Mouse (Mus musculus) telencephalon, adult 2 months (tissue): ENCODE results near the gene Cxcl9.
A peak's percentile ranks its signal among the peaks of the same experiment; 100 is the strongest.
"Not testable (repeated sequence)": the region's sequence is repeated elsewhere in the genome, so short reads cannot be mapped to it uniquely, and the experiment has no call there.

Source experiments
- DNase-seq: peaks from one replicate; pipeline ENCODE4 v3.0.0-alpha.2; 2011; ENCODE audit warnings: low read depth, low spot score

Cxcl9 gene

DNA sequence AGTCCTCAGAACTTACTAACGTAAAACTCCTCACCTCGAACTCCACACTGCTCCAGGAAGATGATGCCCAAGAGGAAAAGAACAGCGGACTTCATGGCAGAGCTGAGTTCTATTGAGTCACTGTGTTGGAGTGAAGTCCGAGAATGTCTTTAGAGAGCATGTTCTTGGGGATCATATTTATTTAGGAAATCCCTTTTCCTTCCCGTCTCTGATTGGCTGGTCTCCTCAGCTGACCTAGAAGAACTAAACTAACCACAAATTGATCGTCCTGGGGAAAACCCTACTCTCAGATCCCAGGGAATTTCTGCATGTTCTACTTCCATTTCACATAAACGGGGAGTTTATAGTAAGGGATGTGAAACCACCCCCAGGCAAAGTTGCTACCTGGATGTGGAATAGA lies at the start of gene Cxcl9:
Gene Cxcl9 (minus strand): TSS at position 151 of the 400 bp plus-strand sequence.
- no peak for DNase-seq

DNA sequence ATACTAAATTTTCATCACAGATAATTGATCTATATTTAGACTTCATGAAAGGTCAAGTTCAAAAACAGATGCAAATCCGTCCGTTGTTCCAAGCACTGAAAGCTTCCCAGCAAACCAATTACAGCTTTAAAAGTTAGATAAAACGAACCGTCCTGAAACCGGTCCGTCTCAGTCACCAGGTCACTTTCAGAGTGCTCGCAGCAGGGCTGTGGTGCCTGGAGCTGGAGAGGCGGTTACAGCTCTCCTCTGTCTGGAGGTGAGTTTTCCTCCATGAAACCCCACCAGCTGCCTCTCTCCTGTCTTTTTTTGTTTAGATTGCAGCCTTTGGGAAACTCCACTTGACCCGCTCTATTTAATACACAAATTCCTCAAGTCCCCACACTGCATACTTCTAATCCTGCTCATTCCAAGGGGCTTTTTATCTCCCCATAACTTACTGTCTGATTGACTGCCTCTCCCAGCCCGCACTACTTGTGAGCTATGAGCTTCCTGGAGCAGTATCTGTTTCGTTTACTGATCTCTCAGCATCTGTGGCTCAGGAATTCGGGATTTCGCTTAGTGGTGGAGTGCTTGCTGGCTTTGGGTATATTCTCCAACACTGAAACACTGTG lies 49.0 kb upstream of the Cxcl9 start:
- no peak for DNase-seq

DNA sequence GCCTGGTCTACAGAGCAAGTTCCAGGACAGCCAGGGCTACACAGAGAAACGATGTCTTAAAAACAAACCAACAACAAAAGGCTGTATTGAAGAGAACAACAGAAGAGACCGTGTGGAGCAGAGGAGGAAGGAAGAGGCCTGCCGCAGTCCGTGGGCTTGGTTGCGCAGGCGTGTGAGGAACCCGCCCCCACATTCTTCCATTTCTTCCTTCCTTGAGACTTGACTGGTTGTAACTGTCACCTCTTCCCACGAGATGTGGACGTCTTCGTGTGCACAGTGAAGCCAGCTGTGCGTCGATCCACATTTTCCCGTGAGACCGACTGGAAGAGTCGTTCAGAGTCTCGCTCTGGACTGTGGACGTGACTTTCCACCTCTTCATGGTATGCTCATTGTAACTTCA lies 47.5 kb upstream of the Cxcl9 start:
- no peak for DNase-seq

DNA sequence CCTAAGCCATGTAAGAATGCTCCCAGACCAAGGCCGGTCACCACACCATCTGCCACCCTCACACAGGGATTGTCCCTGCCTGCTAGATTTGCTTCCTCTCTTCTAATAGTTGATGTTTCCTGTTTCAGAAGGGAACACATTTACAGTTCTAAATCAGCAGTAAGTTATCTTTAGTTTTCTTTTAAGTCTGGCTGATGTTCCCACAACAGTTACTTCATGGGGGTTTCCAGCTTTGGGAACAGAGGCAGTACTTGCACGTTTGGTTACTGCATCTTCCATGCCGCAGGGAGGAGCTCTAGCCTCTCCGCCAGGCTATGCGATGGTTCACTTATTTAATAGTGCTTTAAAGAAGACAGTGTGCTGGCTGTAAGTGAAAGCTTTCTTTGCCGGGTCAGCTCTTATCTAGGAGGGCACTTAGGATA lies 46.9 kb upstream of the Cxcl9 start:
- no peak for DNase-seq

DNA sequence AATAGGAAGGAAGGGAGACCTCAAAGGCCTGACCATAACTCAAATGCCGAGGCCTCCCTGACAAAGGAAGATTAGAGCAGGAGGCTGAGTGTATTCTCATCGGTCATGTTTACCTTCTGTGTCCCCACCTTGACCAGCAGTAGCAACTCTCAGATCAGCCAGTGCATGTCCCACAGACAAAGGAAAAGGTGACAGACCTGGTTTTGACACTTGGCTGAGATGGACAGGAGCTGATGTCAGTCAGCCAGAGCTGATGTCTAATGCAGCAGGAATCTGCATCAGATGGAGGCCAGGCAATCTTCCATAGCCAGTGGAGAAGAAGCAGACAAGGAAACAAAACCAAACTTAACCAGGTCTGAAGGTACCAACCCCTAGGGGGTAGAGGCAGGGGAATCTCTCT lies 44.7 kb upstream of the Cxcl9 start:
- no peak for DNase-seq

DNA sequence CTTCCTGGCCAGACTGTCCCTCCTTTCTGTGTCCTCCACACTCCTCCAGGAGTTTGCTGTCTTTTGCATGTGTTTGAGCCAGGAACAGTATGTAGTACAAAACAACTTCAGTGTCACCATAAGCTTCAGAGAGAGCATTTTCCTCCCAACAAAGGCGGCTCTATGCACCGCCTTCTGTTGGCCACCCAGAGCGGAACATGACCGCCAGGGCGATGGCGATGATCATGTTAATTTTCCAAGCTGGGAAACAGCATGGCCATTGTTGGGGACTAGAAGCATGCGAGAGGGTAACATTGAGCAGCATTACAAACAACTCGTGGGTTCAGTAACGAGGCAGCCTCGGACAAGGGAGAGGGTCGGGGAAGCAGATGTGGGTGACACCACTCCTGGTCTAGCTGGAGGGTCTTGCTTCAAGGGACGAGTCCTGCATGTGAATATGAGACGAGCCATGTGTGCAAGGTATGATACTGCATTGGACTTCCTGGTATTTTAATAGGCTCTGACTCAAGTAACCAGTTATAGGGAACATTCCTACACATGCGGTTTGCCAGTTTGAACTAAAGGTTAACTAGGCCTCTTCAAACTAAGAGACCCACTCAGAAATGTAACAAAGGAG lies 43.6 kb upstream of the Cxcl9 start:
- no peak for DNase-seq

- DNase-seq, result no peak
Measured at GRCm38 (mm10) chr5:92370891-92371290, 43.0 kb upstream of the Cxcl9 start.

- DNase-seq, result no peak
Measured at GRCm38 (mm10) chr5:92370392-92370791, 42.5 kb upstream of the Cxcl9 start.

DNA sequence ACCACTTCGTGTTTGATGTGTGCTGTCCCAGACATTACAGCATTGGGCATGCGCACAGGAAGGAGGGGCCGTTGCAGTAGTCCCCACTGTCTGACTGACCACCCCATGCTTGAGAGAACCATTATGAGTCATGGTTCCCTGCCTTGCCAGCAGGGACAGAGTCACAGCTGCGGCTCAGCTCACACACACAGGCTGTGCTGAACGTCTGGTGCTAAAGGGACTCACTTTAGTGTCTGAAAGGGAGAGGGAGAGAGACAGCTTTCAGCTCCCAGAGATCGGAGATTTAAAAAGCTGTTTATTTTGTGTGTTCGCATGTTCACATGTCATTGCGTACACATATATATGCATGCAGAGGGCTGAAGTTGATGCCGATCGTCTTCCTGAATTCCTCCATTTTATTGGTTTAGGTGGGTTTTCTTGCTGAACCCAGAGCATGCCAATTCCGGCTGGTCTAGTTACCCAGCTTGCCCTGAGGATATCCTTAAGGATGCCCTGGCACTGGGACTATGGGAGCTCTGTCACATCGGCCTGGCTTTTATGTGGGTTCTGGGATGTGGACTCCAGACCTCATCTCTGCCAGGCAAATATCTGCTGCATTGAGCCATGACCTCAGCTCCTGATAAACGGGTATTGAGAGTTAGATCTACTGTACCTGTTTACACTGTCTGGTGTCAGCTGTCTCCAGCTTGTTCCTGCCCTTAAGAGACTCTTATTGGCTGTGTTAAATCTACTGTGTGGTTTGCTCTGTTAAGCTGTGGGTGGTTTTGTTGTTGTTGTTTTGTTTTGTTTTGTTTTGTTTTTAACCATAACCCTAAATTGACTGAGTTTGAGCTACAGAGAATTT lies 41.5 kb upstream of the Cxcl9 start:
- DNase-seq, result peak; percentile 40

DNA sequence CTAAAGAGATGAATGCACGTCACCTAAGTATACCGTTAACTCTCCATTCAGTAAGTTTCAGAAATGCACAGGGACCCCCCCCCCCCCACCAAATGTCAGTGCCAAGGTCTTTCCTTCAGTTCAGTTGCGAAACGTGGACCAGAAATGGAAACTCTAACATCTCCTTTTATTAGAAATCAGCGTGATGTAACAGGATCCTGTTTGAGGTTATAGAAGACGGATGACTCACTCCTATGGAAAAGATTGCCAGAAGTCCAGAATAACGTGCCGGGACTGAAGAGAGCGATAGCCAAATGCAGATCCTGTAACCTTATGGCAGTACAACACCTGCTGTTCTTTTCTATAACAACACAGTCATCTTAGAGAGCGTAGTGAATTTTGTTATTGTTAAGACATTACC lies 40.5 kb upstream of the Cxcl9 start:
- no peak for DNase-seq

DNA sequence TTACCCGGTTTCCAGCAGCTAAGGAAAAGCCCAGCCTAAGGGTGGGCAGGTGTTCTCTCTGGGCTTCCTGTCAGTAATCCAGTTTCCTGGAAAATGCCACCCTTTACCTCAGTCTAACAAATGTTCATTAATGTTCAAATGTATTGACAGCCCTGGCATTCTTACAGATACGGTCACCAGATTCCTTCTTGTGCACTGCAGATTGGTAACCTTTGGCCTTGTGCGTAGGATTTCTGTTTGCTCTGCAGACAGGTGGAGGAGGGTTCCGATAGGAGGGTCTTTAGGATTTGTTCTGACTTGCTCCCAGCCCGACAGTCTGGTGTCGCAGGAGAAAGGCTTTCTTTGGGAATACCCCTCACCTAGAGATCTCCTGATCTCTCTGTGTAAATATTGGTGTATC lies 38.7 kb upstream of the Cxcl9 start:
- no peak for DNase-seq

GRCm38 (mm10) chr5:92365146-92365705 lies 37.3 kb upstream of the Cxcl9 start:
- no peak for DNase-seq

- DNase-seq, result no peak
Measured at GRCm38 (mm10) chr5:92364011-92364410, 36.1 kb upstream of the Cxcl9 start.

DNA sequence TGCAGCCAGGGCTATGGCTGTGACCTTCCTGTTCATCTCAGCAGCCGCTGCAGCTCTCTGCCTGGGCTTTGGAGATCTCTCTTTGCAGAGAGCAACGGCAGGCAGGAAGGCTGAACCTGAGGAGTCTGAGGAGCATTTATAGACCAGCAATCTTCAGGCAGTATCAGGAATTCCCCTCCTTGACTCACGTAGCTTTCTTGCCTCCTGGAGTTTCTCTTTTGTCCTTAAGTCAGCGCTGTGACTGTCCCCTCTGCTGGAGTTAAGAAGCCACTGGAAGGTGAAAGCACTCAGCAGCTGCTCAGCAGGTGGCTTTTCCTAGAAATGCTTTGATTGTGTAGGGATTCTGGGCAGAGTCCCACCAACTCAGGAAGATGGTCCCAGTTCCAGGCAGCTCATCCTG lies 35.3 kb upstream of the Cxcl9 start:
- no peak for DNase-seq

- no peak for DNase-seq
Measured at GRCm38 (mm10) chr5:92358767-92359455, 31.0 kb upstream of the Cxcl9 start.

DNA sequence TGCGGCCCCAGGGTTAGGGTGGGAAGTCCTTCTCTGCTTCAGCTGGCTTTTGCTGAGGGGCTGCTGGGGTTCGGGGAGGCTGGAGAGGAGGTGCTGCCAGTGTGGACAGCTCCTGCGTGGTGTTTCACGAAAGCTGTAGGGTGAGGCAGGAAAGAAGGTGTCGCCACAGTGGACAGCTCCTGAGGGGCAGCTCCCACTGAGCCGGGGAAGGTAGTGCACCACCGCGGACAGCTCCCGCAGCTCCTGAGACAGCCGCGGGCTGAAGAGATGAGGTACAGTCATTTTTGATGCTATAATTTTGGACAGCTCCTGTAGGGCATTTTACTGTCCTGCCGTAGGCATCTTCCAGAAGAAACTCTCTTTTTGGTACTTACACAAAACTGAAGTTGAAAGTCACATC lies 30.2 kb upstream of the Cxcl9 start:
- DNase-seq, result no peak

DNA sequence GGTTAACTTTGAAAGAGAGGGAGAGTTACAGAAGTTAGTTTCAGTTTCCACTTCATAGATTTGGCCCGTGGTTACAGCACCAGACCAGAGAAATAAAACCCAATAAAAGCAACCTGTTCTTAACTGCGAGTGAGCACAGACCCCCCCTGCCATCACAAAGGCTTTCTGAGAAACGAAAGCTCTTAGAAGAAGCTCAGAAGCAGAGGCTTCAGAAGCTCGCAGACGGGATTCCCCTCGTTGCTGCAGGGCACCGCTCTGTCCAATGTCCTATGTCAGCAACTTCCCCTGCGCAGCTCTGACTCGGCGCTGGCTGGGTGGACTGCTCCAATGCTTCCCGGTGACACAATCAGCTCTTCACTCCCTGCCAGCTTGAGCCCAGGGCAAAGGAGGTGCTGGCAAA lies 25.6 kb upstream of the Cxcl9 start:
- no peak for DNase-seq

DNA sequence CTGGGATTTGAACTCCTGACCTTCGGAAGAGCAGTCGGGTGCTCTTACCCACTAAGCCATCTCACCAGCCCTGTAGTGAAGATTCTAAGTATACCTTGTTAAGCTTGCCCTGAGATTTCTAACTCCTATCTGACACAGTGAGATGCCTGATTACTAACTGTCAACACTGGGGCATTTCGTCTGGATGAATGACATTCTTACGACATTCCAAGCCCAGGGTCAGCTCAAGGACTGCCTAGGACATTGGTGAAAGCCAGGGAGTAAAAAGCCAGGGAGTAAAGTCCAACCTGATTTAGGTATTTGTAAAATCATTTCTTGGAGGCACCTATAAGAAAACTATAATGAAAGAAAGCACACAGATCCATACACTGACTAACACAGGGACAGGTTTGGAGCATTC lies 24.8 kb upstream of the Cxcl9 start:
- not testable (repeated sequence) for DNase-seq

GRCm38 (mm10) chr5:92349731-92350130 lies 21.9 kb upstream of the Cxcl9 start:
- no peak for DNase-seq

DNA sequence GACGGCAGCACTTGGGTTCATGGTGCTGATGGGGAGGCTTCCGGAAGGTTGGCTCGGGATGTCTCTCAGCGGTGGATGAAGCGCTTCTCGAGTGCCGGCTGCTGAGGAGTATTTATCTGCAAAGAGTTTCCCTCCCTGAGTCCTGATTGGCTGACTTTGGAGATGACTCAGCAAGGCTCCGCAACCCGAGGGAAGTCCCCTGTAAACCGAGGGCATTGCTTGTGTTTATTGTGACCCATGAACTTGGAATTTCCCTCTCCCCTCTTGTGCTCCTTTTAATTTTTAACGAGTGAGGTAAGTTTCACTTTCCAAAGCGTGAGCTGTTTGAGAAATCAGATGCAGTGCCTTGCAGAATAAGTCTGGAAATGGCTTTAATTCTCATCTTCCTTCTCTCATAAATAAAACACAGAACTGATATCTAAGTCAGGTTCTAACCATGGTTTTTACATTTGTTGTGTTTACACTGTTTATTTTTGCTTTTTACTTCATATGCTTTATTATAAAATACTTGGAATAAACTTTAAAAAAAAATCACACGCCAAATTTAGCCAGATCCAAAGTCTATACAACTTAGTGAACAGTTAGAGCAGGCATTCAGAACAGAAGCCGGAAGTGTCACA lies 21.0 kb upstream of the Cxcl9 start, which contains the start of gene Cxcl10:
Gene Cxcl10 (minus strand): TSS at position 96 of the 620 bp plus-strand sequence.
- DNase-seq, result no peak

DNA sequence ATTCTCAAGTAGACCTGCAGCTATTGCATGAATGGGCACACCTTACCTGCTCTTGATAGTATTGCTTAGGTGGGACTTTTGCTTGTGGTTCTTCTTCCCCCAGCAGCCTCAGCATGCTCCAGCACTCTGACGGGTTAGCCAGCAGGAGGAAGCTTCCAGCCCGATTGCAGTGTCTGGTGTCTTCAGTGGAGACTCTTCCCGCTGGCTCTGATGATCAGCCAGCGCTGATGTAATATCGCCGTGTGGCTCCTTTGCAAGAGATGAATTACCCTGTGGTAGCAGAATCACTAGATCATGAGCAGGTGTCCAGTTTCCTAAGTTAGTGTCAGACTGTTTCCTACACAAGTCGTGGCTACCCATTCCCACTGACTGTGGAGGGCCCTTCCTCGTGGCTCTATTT lies 17.1 kb upstream of the Cxcl9 start:
- no peak for DNase-seq
